Comparison of ENCODE assay signal across 8 mouse cellular contexts in genomic region chr11:98710416-98711045, GRCm38 (mm10). TPM values are rescaled to one million over a fixed set of nuclear protein-coding genes. Genes with fewer than 3 reads are reported as not detected.
DNase-seq lines count a peak whose midpoint lies in the region; ATAC-seq and TF ChIP-seq lines count a peak whose summit lies in the region.

No protein-coding gene starts in this region.

- no peaks in the 10 kb centered on the region for H3K79me2 ChIP-seq in C2C12 (ENCODE audit: control insufficient read depth, insufficient read depth)

- peaks cover 50% of the 10 kb centered on the region for H3K36me3 ChIP-seq in C2C12 (ENCODE audit: control insufficient read depth, insufficient read depth)
- H3K36me3 ChIP-seq in embryonic facial prominence, embryonic 12.5 days, result peaks cover 78% of the 10 kb centered on the region
- peaks cover 70% of the 10 kb centered on the region for H3K36me3 ChIP-seq in kidney, embryonic 15.5 days
- H3K36me3 ChIP-seq in liver, embryonic 11.5 days (ENCODE audit: control insufficient read depth, insufficient read depth, low read length), result peaks cover 43% of the 10 kb centered on the region

- TF ChIP-seq CTCF in C2C12 (IDR thresholded peaks at IDR 0.05; ENCODE audit: control insufficient read depth, insufficient read depth, insufficient read length), result peak; percentile 78

- no peak overlapping the region for H3ac ChIP-seq in C2C12 (ENCODE audit: control insufficient read depth, insufficient read length, low read depth)

- H3K9me3 ChIP-seq in embryonic facial prominence, embryonic 12.5 days, result no peaks in the 10 kb centered on the region
- H3K9me3 ChIP-seq in kidney, embryonic 15.5 days (replicated peaks), result no peaks in the 10 kb centered on the region
- no peaks in the 10 kb centered on the region for H3K9me3 ChIP-seq in liver, embryonic 11.5 days (ENCODE audit: control insufficient read depth, low read length)

- H3K79me3 ChIP-seq in C2C12 (ENCODE audit: low read depth), result no peaks in the 10 kb centered on the region

- 0 out of 2 replicates have a peak, but pooled peaks have one; percentile 30 for ATAC-seq in embryonic facial prominence, embryonic 12.5 days (ENCODE audit: insufficient number of reproducible peaks, insufficient read depth, low FRiP score, low TSS enrichment)
- ATAC-seq in kidney, embryonic 15.5 days (replicated peaks; ENCODE audit: low FRiP score), result no peak; the same call in 1 of the 2 replicates
- ATAC-seq in liver, embryonic 11.5 days (replicated peaks; ENCODE audit: low FRiP score), result peak; percentile 51

- no peak overlapping the region for H3K27ac ChIP-seq in embryonic facial prominence, embryonic 12.5 days
- H3K27ac ChIP-seq in kidney, embryonic 15.5 days, result peak overlapping the region; percentile 93
- H3K27ac ChIP-seq in liver, embryonic 11.5 days (ENCODE audit: low read depth, low read length), result no peak overlapping the region

- H3K27me3 ChIP-seq in C2C12 (ENCODE audit: control insufficient read depth, insufficient read depth, insufficient read length), result no peaks in the 10 kb centered on the region
- H3K27me3 ChIP-seq in embryonic facial prominence, embryonic 12.5 days, result no peaks in the 10 kb centered on the region
- no peaks in the 10 kb centered on the region for H3K27me3 ChIP-seq in kidney, embryonic 15.5 days
- no peaks in the 10 kb centered on the region for H3K27me3 ChIP-seq in liver, embryonic 11.5 days (replicated peaks; ENCODE audit: control insufficient read depth, insufficient read depth, low read length)

- WGBS in embryonic facial prominence, embryonic 12.5 days, result 55% methylated on average over 12 of the region's 12 CpGs
- WGBS in kidney, embryonic 15.5 days, result 39% methylated on average over 12 of the region's 12 CpGs
- WGBS in liver, embryonic 11.5 days, result 37% methylated on average over 12 of the region's 12 CpGs

- H3K9ac ChIP-seq in embryonic facial prominence, embryonic 12.5 days, result no peak overlapping the region
- H3K9ac ChIP-seq in kidney, embryonic 15.5 days, result 0 out of 2 replicates have a peak overlapping the region, but pooled peaks have one; percentile 11
- H3K9ac ChIP-seq in liver, embryonic 11.5 days (ENCODE audit: low read depth, low read length), result no peak overlapping the region

- no peak overlapping the region for H3K4me2 ChIP-seq in embryonic facial prominence, embryonic 12.5 days (replicated peaks)
- peak overlapping the region; percentile 21; the same call in 1 of the 2 replicates for H3K4me2 ChIP-seq in kidney, embryonic 15.5 days
- no peak overlapping the region for H3K4me2 ChIP-seq in liver, embryonic 11.5 days

- peaks cover 9% of the 10 kb centered on the region; the same call in 1 of the 2 replicates for H3K4me1 ChIP-seq in embryonic facial prominence, embryonic 12.5 days
- peaks cover 60% of the 10 kb centered on the region for H3K4me1 ChIP-seq in kidney, embryonic 15.5 days
- peaks cover 20% of the 10 kb centered on the region for H3K4me1 ChIP-seq in liver, embryonic 11.5 days (replicated peaks; ENCODE audit: control insufficient read depth, insufficient read depth, low read length)

- DNase-seq in adrenal gland, postnatal 14 days, result peak; percentile 88
- DNase-seq in heart, adult 8-10 months (ENCODE audit: low spot score), result peak; percentile 88
- peak; percentile 80 for DNase-seq in liver, embryonic 11.5 days (ENCODE audit: low spot score)
- peak; percentile 44 to 62 for DNase-seq in natural killer cell, adult 2 months (ENCODE audit: low spot score in 2 of 2)
- peak; percentile 67 for DNase-seq in testis, postnatal 14 days (ENCODE audit: low spot score)

- H3K4me3 ChIP-seq in C2C12 (ENCODE audit: insufficient read depth, poor library complexity, severe bottlenecking), result no peak overlapping the region
- H3K4me3 ChIP-seq in embryonic facial prominence, embryonic 12.5 days, result no peak overlapping the region
- H3K4me3 ChIP-seq in kidney, embryonic 15.5 days (replicated peaks), result no peak overlapping the region
- no peak overlapping the region for H3K4me3 ChIP-seq in liver, embryonic 11.5 days (ENCODE audit: low read depth, low read length)

TF ChIP-seq in C2C12, 6 proteins besides CTCF, POLR2A, EP300 and RAD21:
- TF ChIP-seq MAX (IDR thresholded peaks at IDR 0.05), result peak; percentile 14
- TF ChIP-seq MYOG (IDR thresholded peaks at IDR 0.05; ENCODE audit: control insufficient read depth, extremely low read depth, insufficient read length), result no peak

RNA-seq across cellular contexts. Expression of gene Csf3, which starts 9.5 kb away (rescaled TPM):
- polyA plus RNA-seq in C2C12 (2012; fragmentation: generic; extraction: Trizol), result not detected
- total RNA-seq in adrenal gland, postnatal 14 days (2021), result not detected in 2 replicates
- polyA plus RNA-seq in embryonic facial prominence, embryonic 12.5 days (2016; fragmentation: Nextera tagmentation; extraction: Ambion mirVana), result not detected in 2 replicates
- total RNA-seq in heart, adult 8-10 months (2022), result not detected
- 0.23 TPM in 1 of 2 replicates, not detected in the other for polyA plus RNA-seq in kidney, embryonic 15.5 days (2015; fragmentation: Nextera tagmentation; extraction: Ambion mirVana)
- not detected in 2 replicates for polyA plus RNA-seq in liver, embryonic 11.5 days (2014; fragmentation: Nextera tagmentation; extraction: Ambion mirVana)

RNA-seq across cellular contexts. Expression of gene Med24, which starts 18.7 kb away (rescaled TPM):
- 33.1 TPM for polyA plus RNA-seq in C2C12 (2012; fragmentation: generic; extraction: Trizol)
- 47.4 and 55.5 TPM in 2 replicates for total RNA-seq in adrenal gland, postnatal 14 days (2021)
- polyA plus RNA-seq in embryonic facial prominence, embryonic 12.5 days (2016; fragmentation: Nextera tagmentation; extraction: Ambion mirVana), result 70.4 and 73.6 TPM in 2 replicates
- 10 to 100 TPM; 44.4 to 49.9 (median 46.8) TPM for total RNA-seq in heart, adult 8-10 months (2022)
- 58.2 and 64.7 TPM in 2 replicates for polyA plus RNA-seq in kidney, embryonic 15.5 days (2015; fragmentation: Nextera tagmentation; extraction: Ambion mirVana)
- polyA plus RNA-seq in liver, embryonic 11.5 days (2014; fragmentation: Nextera tagmentation; extraction: Ambion mirVana), result 61.9 and 63.6 TPM in 2 replicates

RNA-seq across cellular contexts. Expression of gene Psmd3, which starts 28.2 kb away (rescaled TPM):
- 244 TPM for polyA plus RNA-seq in C2C12 (2012; fragmentation: generic; extraction: Trizol)
- 114 TPM in 2 replicates for total RNA-seq in adrenal gland, postnatal 14 days (2021)
- 246 and 248 TPM in 2 replicates for polyA plus RNA-seq in embryonic facial prominence, embryonic 12.5 days (2016; fragmentation: Nextera tagmentation; extraction: Ambion mirVana)
- total RNA-seq in heart, adult 8-10 months (2022), result 100 to 1,000 TPM in 1 of 4 experiments, 10 to 100 TPM in 3; 95.0 to 106 (median 99.1) TPM
- polyA plus RNA-seq in kidney, embryonic 15.5 days (2015; fragmentation: Nextera tagmentation; extraction: Ambion mirVana), result 262 and 280 TPM in 2 replicates
- 201 and 207 TPM in 2 replicates for polyA plus RNA-seq in liver, embryonic 11.5 days (2014; fragmentation: Nextera tagmentation; extraction: Ambion mirVana)

RNA-seq across cellular contexts. Expression of gene Thra, which starts 29.9 kb away (rescaled TPM):
- polyA plus RNA-seq in C2C12 (2012; fragmentation: generic; extraction: Trizol), result 28.1 TPM
- total RNA-seq in adrenal gland, postnatal 14 days (2021), result 106 and 124 TPM in 2 replicates
- 29.1 and 34.3 TPM in 2 replicates for polyA plus RNA-seq in embryonic facial prominence, embryonic 12.5 days (2016; fragmentation: Nextera tagmentation; extraction: Ambion mirVana)
- 10 to 100 TPM; 92.5 to 98.4 (median 95.1) TPM for total RNA-seq in heart, adult 8-10 months (2022)
- polyA plus RNA-seq in kidney, embryonic 15.5 days (2015; fragmentation: Nextera tagmentation; extraction: Ambion mirVana), result 21.7 and 26.9 TPM in 2 replicates
- 26.6 and 31.6 TPM in 2 replicates for polyA plus RNA-seq in liver, embryonic 11.5 days (2014; fragmentation: Nextera tagmentation; extraction: Ambion mirVana)

RNA-seq across cellular contexts. Expression of gene Gsdma, which starts 46.4 kb away (rescaled TPM):
- polyA plus RNA-seq in C2C12 (2012; fragmentation: generic; extraction: Trizol), result not detected
- 0.11 TPM in 1 of 2 replicates, not detected in the other for total RNA-seq in adrenal gland, postnatal 14 days (2021)
- 0.05 TPM in 1 of 2 replicates, not detected in the other for polyA plus RNA-seq in embryonic facial prominence, embryonic 12.5 days (2016; fragmentation: Nextera tagmentation; extraction: Ambion mirVana)
- under 1 TPM in 2 of 4 experiments, not detected in 2; 0.14 to 0.16 TPM for total RNA-seq in heart, adult 8-10 months (2022)
- polyA plus RNA-seq in kidney, embryonic 15.5 days (2015; fragmentation: Nextera tagmentation; extraction: Ambion mirVana), result 0.06 and 0.13 TPM in 2 replicates
- polyA plus RNA-seq in liver, embryonic 11.5 days (2014; fragmentation: Nextera tagmentation; extraction: Ambion mirVana), result not detected in 2 replicates
